Mouse (Mus musculus) cerebellum, adult 2 months (tissue): ENCODE data around the gene Creld2.

ENCODE experiments used
- CTCF ChIP-seq: fragments of 200-500 bp; IDR thresholded peaks from 2 replicates; pipeline ENCODE4 v1.5.1; 2011; ENCODE audit warnings: low read depth, mild to moderate bottlenecking, control low read depth, low read length, moderate library complexity, borderline replicate concordance; ENCODE audit not compliant: insufficient read depth
- POLR2A ChIP-seq: fragments of 200-500 bp; IDR thresholded peaks from 2 replicates; pipeline ENCODE4 v1.6.1; 2011; ENCODE audit warnings: low read length, control low read depth, borderline replicate concordance; ENCODE audit not compliant: insufficient read depth

DNA sequence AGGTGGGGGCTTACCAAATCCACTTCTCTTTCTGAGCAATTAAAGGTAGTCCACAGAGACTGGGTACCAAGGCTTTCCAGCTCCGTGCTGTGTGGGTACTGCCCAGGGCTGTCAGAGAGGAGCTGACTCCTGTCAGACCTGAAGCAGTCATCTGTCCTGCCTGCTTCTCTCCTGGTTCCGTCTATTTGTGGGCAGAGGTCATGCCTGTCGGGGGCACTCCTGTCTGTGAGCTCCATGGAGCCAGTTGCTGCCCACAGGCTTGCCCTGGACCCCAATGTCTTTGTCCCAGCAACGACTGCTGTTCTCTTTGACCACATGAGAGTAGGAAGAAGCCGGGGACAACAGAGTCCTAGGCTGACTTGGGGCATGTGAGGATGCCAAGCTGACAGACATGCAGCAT lies 37.2 kb downstream of the Creld2 start:
- TF ChIP-seq CTCF, result no peak
- no peak for TF ChIP-seq POLR2A
